Mouse (Mus musculus) megakaryocyte, adult 5-6 weeks (primary cell): ENCODE measurements at regions not wholly inside any gene's neighbourhood (a gene's known extent, or its start where the extent isn't known, plus 50 kb on each side); places are given as distances from the start of the nearest gene placed in this dataset.

Experiments
- ATAC-seq: 2 replicates; pipeline ENCODE4 v1.8.0; 2016; ENCODE audit warnings: mild to moderate bottlenecking, inconsistent platforms; ENCODE audit not compliant: poor library complexity, severe bottlenecking

- no peak for ATAC-seq
Measured at GRCm38 (mm10) chr12:58027796-58028195, 183.8 kb upstream of the Sstr1 start.

GRCm38 (mm10) chr12:58056368-58056860 is 155.2 kb upstream of the Sstr1 start:
- no peak for ATAC-seq

GRCm38 (mm10) chr12:58067318-58068223 is 144.0 kb upstream of the Sstr1 start:
- peak; percentile 52 for ATAC-seq

- no peak for ATAC-seq
Measured at GRCm38 (mm10) chr12:58087311-58087710, 124.3 kb upstream of the Sstr1 start.

GRCm38 (mm10) chr12:58112643-58113042 is 98.9 kb upstream of the Sstr1 start:
- ATAC-seq: no peak

- no peak for ATAC-seq
Measured at GRCm38 (mm10) chr12:58139121-58139520, 72.5 kb upstream of the Sstr1 start.

GRCm38 (mm10) chr12:58151883-58152282 is 59.7 kb upstream of the Sstr1 start:
- ATAC-seq: no peak
